Mouse (Mus musculus) intestine, embryonic 14.5 days (tissue): ENCODE data around the gene Cd5. TPM values are rescaled to one million over a fixed set of nuclear protein-coding genes. Genes with fewer than 3 reads are reported as not detected.

ENCODE experiments used
- ATAC-seq: fragments of 200-750 bp; cut with Nextera tagmentation; replicated peaks from 2 replicates; pipeline ENCODE4 v1.8.0; 2017; ENCODE audit warnings: low read depth, moderate number of reproducible peaks, moderate TSS enrichment, moderate library complexity; ENCODE audit not compliant: low FRiP score, low TSS enrichment
- DNase-seq: peaks from one replicate; pipeline ENCODE4 v3.0.0-alpha.2; 2018; ENCODE audit warnings: low spot score
- H3K27ac ChIP-seq: fragments of 300-500 bp; sonication (generic); 2 replicates; pipeline ENCODE4 v1.5.1; 2014; ENCODE audit warnings: low read depth, mild to moderate bottlenecking, control low read depth
- H3K27me3 ChIP-seq: fragments of 300-500 bp; sonication (generic); replicated peaks from 2 replicates; pipeline ENCODE4 v1.6.1; 2014; ENCODE audit warnings: low read length, control low read depth; ENCODE audit not compliant: control insufficient read depth, insufficient read depth
- H3K36me3 ChIP-seq: fragments of 300-500 bp; sonication (generic); 2 replicates; pipeline ENCODE4 v1.6.1; 2014; ENCODE audit warnings: low read length, control low read depth; ENCODE audit not compliant: control insufficient read depth, insufficient read depth
- H3K4me1 ChIP-seq: fragments of 300-500 bp; sonication (generic); replicated peaks from 2 replicates; pipeline ENCODE4 v1.6.1; 2014; ENCODE audit warnings: low read length, control low read depth, mixed read lengths; ENCODE audit not compliant: control insufficient read depth, insufficient read depth
- H3K4me2 ChIP-seq: fragments of 300-500 bp; sonication (generic); 2 replicates; pipeline ENCODE4 v1.6.1; 2014; ENCODE audit warnings: low read length
- H3K4me3 ChIP-seq: fragments of 300-500 bp; sonication (generic); 2 replicates; pipeline ENCODE4 v1.5.1; 2014; ENCODE audit warnings: low read depth, low read length, control low read depth, mixed read lengths
- H3K9ac ChIP-seq: fragments of 300-500 bp; sonication (generic); 2 replicates; pipeline ENCODE4 v1.6.1; 2014; ENCODE audit warnings: mild to moderate bottlenecking, low read length
- H3K9me3 ChIP-seq: fragments of 300-500 bp; sonication (generic); 2 replicates; pipeline ENCODE4 v1.6.1; 2016; ENCODE audit warnings: low read length, control low read depth; ENCODE audit not compliant: control insufficient read depth
- WGBS: fragments of 180-500 bp; shearing (Covaris S2); extraction: QIAGEN DNeasy Blood & Tissue Kit; methylation state at CpG from one replicate; pipeline ENCODE4 v1.1.7; 2014; 5-methylcytosine and 5-hydroxymethylcytosine counted together
- polyA plus RNA-seq: library from polyadenylated mRNA; unstranded; fragments of >200 nt; fragmentation: Nextera tagmentation; extraction: Ambion mirVana; gene quantifications from 2 replicates; pipeline ENCODE4 v1.2.1, GENCODE M21; 2014

Cd5 gene
- polyA plus RNA-seq, 1 experiment from 2014 or later = not detected

- ATAC-seq = no peak
- Histone ChIP-seq H3K27me3 (no peaks in the 10 kb centered on the region), H3K4me2 (no peak overlapping the region), H3K27ac (no peak overlapping the region), H3K36me3 (no peaks in the 10 kb centered on the region), H3K9ac (no peak overlapping the region), H3K4me3 (no peak overlapping the region), H3K9me3 (no peaks in the 10 kb centered on the region), H3K4me1 (peaks cover 9% of the 10 kb centered on the region; the same call in 1 of the 2 replicates)
- 57% methylated on average over 6 of the region's 6 CpGs for WGBS
- DNase-seq = no peak
Observed at GRCm38 (mm10) chr19:10762468-10762867, 23.7 kb upstream of the Cd5 start.

- Histone ChIP-seq H3K4me3 (no peak overlapping the region), H3K4me2 (no peak overlapping the region), H3K4me1 (peaks cover 9% of the 10 kb centered on the region; the same call in 1 of the 2 replicates), H3K27me3 (no peaks in the 10 kb centered on the region), H3K36me3 (no peaks in the 10 kb centered on the region), H3K27ac (no peak overlapping the region), H3K9ac (no peak overlapping the region), H3K9me3 (no peaks in the 10 kb centered on the region)
- ATAC-seq (no peak), DNase-seq (no peak)
- 82% methylated on average over 8 of the region's 8 CpGs for WGBS
Observed at GRCm38 (mm10) chr19:10761794-10762415, 23.1 kb upstream of the Cd5 start.

GRCm38 (mm10) chr19:10759983-10760831 lies 21.4 kb upstream of the Cd5 start:
- 83% methylated on average over 9 of the region's 9 CpGs for WGBS
- no peak for DNase-seq
- H3K9me3 ChIP-seq = no peaks in the 10 kb centered on the region
- H3K4me3 ChIP-seq = no peak overlapping the region
- ATAC-seq = no peak
- peaks cover 9% of the 10 kb centered on the region; the same call in 1 of the 2 replicates for H3K4me1 ChIP-seq
- H3K9ac ChIP-seq = no peak overlapping the region
- no peak overlapping the region for H3K4me2 ChIP-seq
- H3K27ac ChIP-seq = no peak overlapping the region
- H3K36me3 ChIP-seq = no peaks in the 10 kb centered on the region
- H3K27me3 ChIP-seq = no peaks in the 10 kb centered on the region

GRCm38 (mm10) chr19:10759525-10759924 lies 20.7 kb upstream of the Cd5 start:
- Histone ChIP-seq H3K4me1 (peaks cover 9% of the 10 kb centered on the region; the same call in 1 of the 2 replicates), H3K9ac (no peak overlapping the region), H3K4me2 (no peak overlapping the region), H3K9me3 (no peaks in the 10 kb centered on the region), H3K27ac (no peak overlapping the region), H3K36me3 (no peaks in the 10 kb centered on the region), H3K4me3 (no peak overlapping the region), H3K27me3 (no peaks in the 10 kb centered on the region)
- ATAC-seq = no peak
- DNase-seq = no peak

- peaks cover 9% of the 10 kb centered on the region; the same call in 1 of the 2 replicates for H3K4me1 ChIP-seq
- H3K36me3 ChIP-seq = no peaks in the 10 kb centered on the region
- WGBS = 27% methylated on average over 6 of the region's 6 CpGs
- no peak for DNase-seq
- H3K4me2 ChIP-seq = no peak overlapping the region
- no peak for ATAC-seq
- no peak overlapping the region for H3K4me3 ChIP-seq
- H3K27me3 ChIP-seq = no peaks in the 10 kb centered on the region
- no peaks in the 10 kb centered on the region for H3K9me3 ChIP-seq
- no peak overlapping the region for H3K27ac ChIP-seq
- no peak overlapping the region for H3K9ac ChIP-seq
Observed at GRCm38 (mm10) chr19:10758708-10759107, 19.9 kb upstream of the Cd5 start.

GRCm38 (mm10) chr19:10757526-10757925 lies 18.7 kb upstream of the Cd5 start:
- WGBS = 92% methylated on average over 2 of the region's 2 CpGs
- H3K27ac ChIP-seq = no peak overlapping the region

GRCm38 (mm10) chr19:10757125-10757524 lies 18.3 kb upstream of the Cd5 start:
- ATAC-seq = no peak
- Histone ChIP-seq H3K9ac (no peak overlapping the region), H3K4me3 (no peak overlapping the region)

More at GRCm38 (mm10) chr19:10757526-10757925, 18.7 kb upstream of the Cd5 start:
- Histone ChIP-seq H3K9ac (no peak overlapping the region), H3K36me3 (no peaks in the 10 kb centered on the region), H3K27me3 (no peaks in the 10 kb centered on the region), H3K4me1 (peaks cover 9% of the 10 kb centered on the region; the same call in 1 of the 2 replicates), H3K9me3 (no peaks in the 10 kb centered on the region), H3K4me2 (no peak overlapping the region), H3K4me3 (no peak overlapping the region)
- ATAC-seq = no peak
- no peak for DNase-seq

GRCm38 (mm10) chr19:10752646-10753045 lies 13.8 kb upstream of the Cd5 start:
- ATAC-seq (no peak), DNase-seq (no peak)
- no peak overlapping the region for H3K4me3 ChIP-seq
- H3K27me3 ChIP-seq = no peaks in the 10 kb centered on the region
- no peak overlapping the region for H3K27ac ChIP-seq
- H3K4me2 ChIP-seq = no peak overlapping the region
- 95% methylated on average over 5 of the region's 5 CpGs for WGBS
- no peak overlapping the region for H3K9ac ChIP-seq
- H3K9me3 ChIP-seq = no peaks in the 10 kb centered on the region
- H3K4me1 ChIP-seq = no peaks in the 10 kb centered on the region
- no peaks in the 10 kb centered on the region for H3K36me3 ChIP-seq

More at GRCm38 (mm10) chr19:10757125-10757524, 18.3 kb upstream of the Cd5 start:
- H3K4me2 ChIP-seq = no peak overlapping the region
- H3K27me3 ChIP-seq = no peaks in the 10 kb centered on the region
- no peak for DNase-seq
- peaks cover 9% of the 10 kb centered on the region; the same call in 1 of the 2 replicates for H3K4me1 ChIP-seq
- H3K36me3 ChIP-seq = no peaks in the 10 kb centered on the region
- no peaks in the 10 kb centered on the region for H3K9me3 ChIP-seq
- H3K27ac ChIP-seq = no peak overlapping the region
